Mouse (Mus musculus) embryonic facial prominence, embryonic 11.5 days (tissue): ENCODE results near the gene Serpina1e. TPM values are rescaled to one million over a fixed set of nuclear protein-coding genes. Genes with fewer than 3 reads are reported as not detected.

Experiments
- ATAC-seq: fragments of 200-750 bp; cut with Nextera tagmentation; replicated peaks from 2 replicates; pipeline ENCODE4 v1.8.0; 2017; ENCODE audit warnings: low read depth; ENCODE audit not compliant: insufficient number of reproducible peaks, low FRiP score, low TSS enrichment
- DNase-seq: peaks from one replicate; pipeline ENCODE4 v3.0.0-alpha.2; 2015; ENCODE audit warnings: low spot score
- H3K27ac ChIP-seq: fragments of 300-500 bp; sonication (generic); replicated peaks from 2 replicates; pipeline ENCODE4 v1.5.1; 2014; ENCODE audit warnings: mild to moderate bottlenecking, low read depth, low read length, control low read depth
- H3K27me3 ChIP-seq: fragments of 300-500 bp; sonication (generic); 2 replicates; pipeline ENCODE4 v1.6.1; 2014; ENCODE audit warnings: mild to moderate bottlenecking, low read length, moderate library complexity, mixed read lengths; ENCODE audit not compliant: control insufficient read depth, insufficient read depth
- H3K36me3 ChIP-seq: fragments of 300-500 bp; sonication (generic); replicated peaks from 2 replicates; pipeline ENCODE4 v1.6.1; 2014; ENCODE audit warnings: low read depth, mild to moderate bottlenecking, low read length, moderate library complexity, mixed read lengths; ENCODE audit not compliant: control insufficient read depth, insufficient read depth
- H3K4me1 ChIP-seq: fragments of 300-500 bp; sonication (generic); 2 replicates; pipeline ENCODE4 v1.6.1; 2014; ENCODE audit warnings: low read length, mixed read lengths; ENCODE audit not compliant: control insufficient read depth, insufficient read depth
- H3K4me2 ChIP-seq: fragments of 300-500 bp; sonication (generic); 2 replicates; pipeline ENCODE4 v1.6.1; 2014; ENCODE audit warnings: low read depth, mild to moderate bottlenecking, control low read depth, low read length, moderate library complexity
- H3K4me3 ChIP-seq: fragments of 300-500 bp; sonication (generic); 2 replicates; pipeline ENCODE4 v1.5.1; 2014; ENCODE audit warnings: low read depth, low read length, control low read depth
- H3K9ac ChIP-seq: fragments of 300-500 bp; sonication (generic); replicated peaks from 2 replicates; pipeline ENCODE4 v1.6.1; 2014; ENCODE audit warnings: mild to moderate bottlenecking, control low read depth, low read length
- H3K9me3 ChIP-seq: fragments of 300-500 bp; sonication (generic); replicated peaks from 2 replicates; pipeline ENCODE4 v1.6.1; 2016; ENCODE audit warnings: mild to moderate bottlenecking, low read length, inconsistent platforms, mixed read lengths; ENCODE audit not compliant: control insufficient read depth
- WGBS: fragments of 180-500 bp; shearing (Covaris S2); extraction: QIAGEN DNeasy Blood & Tissue Kit; methylation state at CpG from one replicate; pipeline ENCODE4 v1.1.7; 2014; 5-methylcytosine and 5-hydroxymethylcytosine counted together
- polyA plus RNA-seq: library from polyadenylated mRNA; unstranded; fragments of >200 nt; fragmentation: Nextera tagmentation; extraction: Ambion mirVana; gene quantifications from 2 replicates; pipeline ENCODE4 v1.2.1, GENCODE M21; 2014

Serpina1e gene
- polyA plus RNA-seq, 1 experiment from 2014 or later, result not detected

DNA sequence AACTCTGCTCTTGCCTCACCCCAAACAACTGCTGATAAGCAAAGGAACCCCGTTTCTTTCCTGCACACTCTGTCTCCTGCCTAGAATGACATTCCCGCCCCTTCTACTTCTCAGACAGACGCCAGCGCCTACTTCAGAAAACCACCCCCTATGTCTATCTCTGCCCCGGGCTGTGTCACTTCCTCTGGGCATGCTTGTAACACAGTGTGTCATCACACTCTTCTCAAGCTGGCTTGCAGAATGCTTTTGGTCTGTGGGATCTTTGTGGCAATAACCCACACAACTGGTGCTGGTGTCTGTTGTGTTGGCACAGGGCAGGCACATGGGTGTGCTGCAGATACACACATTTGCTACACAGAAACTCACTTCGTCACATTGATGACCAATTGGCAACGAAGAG, 34.2 kb upstream of the Serpina1e start:
- Histone ChIP-seq H3K9me3 (no peaks in the 10 kb centered on the region), H3K36me3 (no peaks in the 10 kb centered on the region), H3K9ac (no peak overlapping the region), H3K27ac (no peak overlapping the region), H3K4me3 (no peak overlapping the region), H3K4me1 (no peaks in the 10 kb centered on the region), H3K27me3 (no peaks in the 10 kb centered on the region), H3K4me2 (no peak overlapping the region)
- no peak for DNase-seq
- no peak for ATAC-seq
- WGBS, result 73% methylated on average over 7 of the region's 7 CpGs

DNA sequence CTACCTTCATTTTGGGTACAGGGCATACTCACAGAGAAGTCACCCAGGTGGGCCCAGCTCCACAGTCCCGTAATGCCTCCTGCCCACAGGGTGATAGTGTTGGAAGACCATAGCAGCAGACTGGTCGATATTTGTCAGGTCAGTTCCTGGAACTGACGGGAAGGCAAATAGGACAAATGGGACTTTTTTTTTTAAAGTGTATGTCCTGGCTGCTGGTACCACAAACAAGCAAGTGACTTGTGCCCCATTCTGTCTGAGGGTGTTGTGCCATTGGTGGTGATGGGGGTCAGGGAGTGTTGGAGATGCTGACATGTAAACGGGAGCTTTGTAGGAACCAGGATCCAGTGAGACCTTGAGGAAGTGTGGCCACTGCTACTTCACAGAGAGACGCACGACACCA, 31.1 kb upstream of the Serpina1e start, which contains the start of gene Serpina11:
TSS of gene Serpina11 (minus strand) at position 101 of the 400 bp plus-strand sequence.
- ATAC-seq (no peak), DNase-seq (no peak)
- Histone ChIP-seq H3K4me1 (no peaks in the 10 kb centered on the region), H3K9ac (no peak within 1 kb of the TSS), H3K9me3 (no peaks in the 10 kb centered on the region), H3K36me3 (no peaks in the 10 kb centered on the region), H3K27ac (no peak within 1 kb of the TSS), H3K4me3 (no peak within 1 kb of the TSS), H3K27me3 (no peaks in the 10 kb centered on the region), H3K4me2 (no peak within 1 kb of the TSS)
- WGBS, result 93% methylated on average over 6 of the region's 6 CpGs

DNA sequence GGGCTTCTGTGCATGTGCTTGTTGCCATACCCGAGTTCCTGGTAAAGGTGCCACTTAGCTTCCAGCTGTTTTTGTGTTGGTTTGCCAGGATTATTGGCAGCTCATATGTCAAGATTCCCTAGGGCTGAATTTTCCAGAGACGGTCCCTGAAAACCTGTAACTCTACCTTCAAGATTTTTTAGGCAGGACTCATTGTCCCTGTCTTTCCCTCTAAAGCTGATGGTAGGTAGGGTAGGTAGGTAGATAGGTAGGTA, 30.7 kb upstream of the Serpina1e start:
- H3K4me1 ChIP-seq, result no peaks in the 10 kb centered on the region
- H3K9ac ChIP-seq, result no peak overlapping the region
- no peak for DNase-seq
- no peak overlapping the region for H3K4me3 ChIP-seq
- no peaks in the 10 kb centered on the region for H3K36me3 ChIP-seq
- 47% methylated on average over 2 of the region's 2 CpGs for WGBS
- no peaks in the 10 kb centered on the region for H3K9me3 ChIP-seq
- no peak for ATAC-seq
- no peaks in the 10 kb centered on the region for H3K27me3 ChIP-seq
- H3K4me2 ChIP-seq, result no peak overlapping the region
- no peak overlapping the region for H3K27ac ChIP-seq

DNA sequence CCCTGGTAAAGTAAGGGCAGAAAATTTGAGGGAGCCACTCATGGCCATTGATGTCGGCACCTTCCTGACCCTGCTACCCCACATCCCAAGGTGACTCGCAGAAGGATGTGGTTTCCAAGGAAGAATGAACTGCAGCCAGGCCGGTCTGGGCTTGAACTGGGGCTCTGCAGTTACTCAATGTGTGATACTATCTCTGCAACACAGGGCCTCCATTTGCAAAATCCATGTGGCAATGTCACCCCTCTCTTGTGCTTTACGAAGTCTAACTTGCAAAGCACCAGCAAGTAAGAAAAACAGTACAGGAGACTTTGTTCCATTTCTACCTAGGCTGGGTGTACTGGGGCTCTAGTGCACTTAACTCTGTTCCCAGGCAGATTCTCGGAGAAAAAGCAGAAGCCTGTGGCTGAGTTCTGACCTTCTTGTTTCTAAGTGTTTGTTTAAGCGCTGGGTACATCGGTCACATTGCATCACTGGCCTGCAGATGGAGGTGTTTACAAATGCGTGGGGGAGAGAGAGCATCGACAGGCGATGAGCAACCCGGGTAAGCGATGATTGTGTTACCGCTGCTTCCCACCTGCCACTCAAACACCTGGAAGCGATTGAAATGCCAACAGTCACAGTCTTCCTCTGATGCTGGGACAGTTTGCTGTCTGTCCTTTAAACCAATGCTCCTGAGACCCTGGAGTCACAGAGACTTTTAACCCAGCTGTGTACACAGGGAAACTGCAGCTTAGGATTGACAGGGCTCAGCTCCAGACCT, 30.2 kb upstream of the Serpina1e start:
- Histone ChIP-seq H3K4me2 (no peak overlapping the region), H3K27me3 (no peaks in the 10 kb centered on the region), H3K36me3 (no peaks in the 10 kb centered on the region), H3K27ac (no peak overlapping the region), H3K9me3 (no peaks in the 10 kb centered on the region), H3K4me3 (no peak overlapping the region), H3K9ac (no peak overlapping the region), H3K4me1 (no peaks in the 10 kb centered on the region)
- no peak for DNase-seq
- no peak for ATAC-seq
- WGBS, result 56% methylated on average over 14 of the region's 14 CpGs

DNA sequence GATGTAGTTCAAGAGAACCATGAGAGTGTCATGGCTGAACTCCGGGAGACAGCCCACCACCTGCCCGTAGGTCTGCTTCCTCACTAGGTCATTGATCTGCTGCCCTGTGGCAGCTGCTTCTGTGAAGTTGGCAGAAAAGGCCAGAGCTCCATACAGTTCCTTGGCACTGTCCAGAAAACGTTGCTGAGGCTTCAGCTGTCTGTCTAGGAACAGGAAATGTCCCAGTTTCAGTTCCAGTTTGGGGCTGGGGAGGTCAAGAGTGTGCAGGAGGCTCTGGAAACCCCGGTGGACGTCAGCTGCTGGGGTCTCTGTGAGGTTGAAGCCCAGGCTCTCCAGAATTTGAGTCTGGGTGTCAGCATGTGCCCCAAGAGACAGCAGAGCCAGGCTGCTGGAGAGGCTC, 27.1 kb upstream of the Serpina1e start:
- no peaks in the 10 kb centered on the region for H3K27me3 ChIP-seq
- DNase-seq, result no peak
- H3K9ac ChIP-seq, result no peak overlapping the region
- no peak overlapping the region for H3K27ac ChIP-seq
- no peak for ATAC-seq
- H3K36me3 ChIP-seq, result no peaks in the 10 kb centered on the region
- WGBS, result 64% methylated on average over 5 of the region's 5 CpGs
- no peaks in the 10 kb centered on the region for H3K9me3 ChIP-seq
- no peak overlapping the region for H3K4me2 ChIP-seq
- no peak overlapping the region for H3K4me3 ChIP-seq
- no peaks in the 10 kb centered on the region for H3K4me1 ChIP-seq

DNA sequence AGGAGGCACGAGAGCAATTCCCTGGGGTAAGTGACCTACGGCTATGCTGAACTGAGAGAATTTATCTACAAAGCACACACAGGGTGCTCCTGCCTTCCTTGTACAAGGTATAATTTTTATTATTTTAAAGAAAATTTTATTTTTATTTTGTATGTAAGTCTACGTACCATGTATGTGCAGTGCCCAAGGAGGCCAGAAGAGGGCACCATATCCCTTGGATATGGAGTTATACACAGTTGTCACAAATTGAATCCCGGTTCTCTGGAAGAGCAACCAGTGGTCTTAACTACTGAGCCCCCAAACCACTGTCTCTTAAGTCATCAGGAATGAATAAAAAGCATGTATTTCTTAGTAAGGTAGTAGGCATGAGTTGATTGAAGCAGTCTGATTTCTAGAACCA, 26.2 kb upstream of the Serpina1e start:
- H3K36me3 ChIP-seq, result no peaks in the 10 kb centered on the region
- 69% methylated on average over 4 of the region's 4 CpGs for WGBS
- DNase-seq, result peak; percentile 68
- no peak for ATAC-seq
- no peak overlapping the region for H3K4me2 ChIP-seq
- no peak overlapping the region for H3K9ac ChIP-seq
- no peaks in the 10 kb centered on the region for H3K9me3 ChIP-seq
- no peak overlapping the region for H3K27ac ChIP-seq
- H3K4me1 ChIP-seq, result no peaks in the 10 kb centered on the region
- H3K4me3 ChIP-seq, result no peak overlapping the region
- no peaks in the 10 kb centered on the region for H3K27me3 ChIP-seq

DNA sequence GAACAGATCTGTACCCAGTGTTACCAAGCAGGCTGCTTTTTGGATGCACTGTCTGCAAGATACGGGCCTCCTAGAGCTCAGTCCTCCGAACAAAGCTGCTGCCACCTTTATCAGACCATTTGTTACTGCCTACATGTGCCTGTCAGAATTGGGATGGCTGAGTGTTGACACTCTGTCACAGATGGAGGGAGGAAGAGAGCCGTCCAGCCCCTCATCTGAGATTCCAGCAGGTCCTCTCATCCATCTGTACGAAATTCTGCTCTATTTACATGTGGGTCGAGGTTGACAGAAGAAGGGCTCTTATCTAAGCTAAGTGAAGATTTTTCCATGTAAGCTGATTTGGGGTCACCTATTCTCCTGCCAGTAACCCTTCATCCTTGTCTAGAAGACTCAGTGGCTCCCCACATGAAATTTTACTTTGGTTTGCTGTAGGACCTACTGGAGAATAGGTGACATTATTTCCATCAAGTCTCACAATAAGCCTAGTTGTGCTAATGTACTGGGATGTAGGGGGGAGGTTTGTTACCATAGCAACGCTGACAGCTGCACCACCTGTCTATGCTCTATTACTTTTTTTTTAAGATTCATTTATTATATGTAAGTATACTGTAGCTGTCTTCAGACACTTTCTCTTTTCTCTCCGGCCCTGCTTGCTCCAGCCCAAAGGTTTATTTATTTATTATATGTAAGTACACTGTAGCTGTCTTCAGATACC, 23.0 kb upstream of the Serpina1e start:
- Histone ChIP-seq H3K4me2 (no peak overlapping the region), H3K9ac (no peak overlapping the region), H3K9me3 (no peaks in the 10 kb centered on the region), H3K27ac (no peak overlapping the region), H3K36me3 (no peaks in the 10 kb centered on the region), H3K4me3 (no peak overlapping the region), H3K27me3 (no peaks in the 10 kb centered on the region), H3K4me1 (no peaks in the 10 kb centered on the region)
- WGBS, result 79% methylated on average over 7 of the region's 7 CpGs
- no peak for DNase-seq
- ATAC-seq, result no peak

DNA sequence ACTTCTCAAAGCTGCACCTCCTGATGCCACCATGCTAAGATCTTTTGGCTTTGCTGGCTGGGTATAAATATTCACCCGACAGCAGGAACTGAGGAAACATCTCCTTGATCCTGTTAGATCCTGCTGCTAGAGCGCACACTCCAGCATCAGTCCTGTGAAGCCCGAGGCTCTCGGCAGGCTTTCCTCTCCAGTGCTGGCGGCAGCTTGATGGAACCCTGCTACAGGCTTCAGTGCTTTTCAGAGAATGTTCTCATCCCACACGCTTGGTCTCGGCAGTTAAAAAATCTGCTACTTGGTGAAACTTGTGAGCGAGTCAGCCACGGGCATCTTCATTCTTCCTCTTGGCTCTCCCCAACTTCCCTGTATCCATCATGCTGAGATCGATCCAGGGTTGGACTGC, 19.5 kb upstream of the Serpina1e start:
- H3K4me3 ChIP-seq, result no peak overlapping the region
- H3K9ac ChIP-seq, result no peak overlapping the region
- no peak for ATAC-seq
- H3K4me2 ChIP-seq, result no peak overlapping the region
- no peaks in the 10 kb centered on the region for H3K27me3 ChIP-seq
- H3K27ac ChIP-seq, result no peak overlapping the region
- whole genome bisulfite sequencing, result 89% methylated on average over 10 of the region's 10 CpGs
- DNase-seq, result no peak
- no peaks in the 10 kb centered on the region for H3K9me3 ChIP-seq
- H3K36me3 ChIP-seq, result no peaks in the 10 kb centered on the region
- H3K4me1 ChIP-seq, result no peaks in the 10 kb centered on the region
